Mouse (Mus musculus): ENCODE results near the gene Plekhg6. TPM values are rescaled to one million over a fixed set of nuclear protein-coding genes. Genes with fewer than 3 reads are reported as not detected.

Plekhg6 gene
- polyA plus RNA-seq, 1 experiment from 2014 or later: 0.32 TPM

DNA sequence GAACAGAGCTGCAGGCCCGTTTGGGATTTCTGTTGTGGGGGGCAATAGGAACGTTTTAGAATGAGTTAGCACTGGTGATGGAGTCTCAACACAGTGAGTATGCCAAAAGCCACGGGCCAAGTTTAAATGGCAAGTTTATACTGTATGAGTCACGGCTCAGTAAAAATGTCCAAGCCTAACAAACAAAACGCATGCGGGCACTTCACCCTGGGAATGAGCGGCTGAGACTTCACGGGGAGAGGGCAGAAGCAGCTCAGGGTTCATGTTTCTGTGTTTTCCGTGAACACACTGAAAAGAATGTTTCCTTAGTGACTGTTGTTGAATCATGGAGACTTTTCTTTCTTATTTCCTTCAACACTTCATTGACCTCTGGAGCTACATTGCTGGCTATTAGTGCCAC, 32.7 kb upstream of the Plekhg6 start:
- no peak for DNase-seq (ENCODE audit: low spot score)
- H3K36me3 ChIP-seq (replicated peaks): no peaks in the 10 kb centered on the region
- H3K27ac ChIP-seq (replicated peaks): no peak overlapping the region
- no peaks in the 10 kb centered on the region for H3K4me1 ChIP-seq
- WGBS: 78% methylated on average over 9 of the region's 9 CpGs
- no peaks in the 10 kb centered on the region for H3K9me3 ChIP-seq
- H3K27me3 ChIP-seq (replicated peaks; ENCODE audit: low read depth, poor library complexity, severe bottlenecking): peaks cover 8% of the 10 kb centered on the region
- no peak overlapping the region for H3K4me3 ChIP-seq

DNA sequence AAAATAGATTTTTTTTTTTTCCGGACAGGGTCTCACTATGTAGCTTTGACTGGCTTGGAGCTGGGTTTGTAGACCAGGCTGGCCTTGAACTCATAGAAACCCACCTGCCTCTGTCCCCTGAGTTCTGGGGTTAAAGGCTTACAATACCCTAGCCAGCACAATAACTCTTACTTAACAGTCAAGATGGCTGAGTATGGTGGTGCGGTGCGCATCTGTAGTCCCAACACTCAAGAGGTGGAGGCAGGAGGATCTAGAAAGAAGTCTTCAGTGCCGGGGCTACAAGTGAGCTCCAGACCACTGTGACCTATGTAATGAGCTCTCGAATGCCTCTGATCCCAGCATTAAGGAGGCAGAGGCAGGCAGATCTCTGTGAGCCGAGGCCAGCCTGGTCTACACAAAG, 31.1 kb upstream of the Plekhg6 start:
- Histone ChIP-seq H3K27ac (replicated peaks) (no peak overlapping the region), H3K36me3 (replicated peaks) (no peaks in the 10 kb centered on the region), H3K9me3 (no peaks in the 10 kb centered on the region), H3K4me1 (no peaks in the 10 kb centered on the region), H3K4me3 (no peak overlapping the region), H3K27me3 (replicated peaks; ENCODE audit: low read depth, poor library complexity, severe bottlenecking) (no peaks in the 10 kb centered on the region)
- WGBS: 91% methylated on average over 6 of the region's 6 CpGs
- DNase-seq (ENCODE audit: low spot score): no peak

GRCm38 (mm10) chr6:125410995-125411547, 30.5 kb upstream of the Plekhg6 start:
- Histone ChIP-seq H3K4me1 (no peaks in the 10 kb centered on the region; the same call in 1 of the 2 replicates), H3K27me3 (replicated peaks; ENCODE audit: low read depth, poor library complexity, severe bottlenecking) (no peaks in the 10 kb centered on the region), H3K36me3 (replicated peaks) (no peaks in the 10 kb centered on the region), H3K27ac (replicated peaks) (no peak overlapping the region), H3K9me3 (no peaks in the 10 kb centered on the region), H3K4me3 (no peak overlapping the region)
- 70% methylated on average over 8 of the region's 8 CpGs for WGBS
- DNase-seq (ENCODE audit: low spot score): no peak

- 77% methylated on average over 11 of the region's 11 CpGs for WGBS
- no peaks in the 10 kb centered on the region for H3K27me3 ChIP-seq (replicated peaks; ENCODE audit: low read depth, poor library complexity, severe bottlenecking)
- H3K36me3 ChIP-seq (replicated peaks): no peaks in the 10 kb centered on the region
- DNase-seq (ENCODE audit: low spot score): no peak
- no peak overlapping the region for H3K27ac ChIP-seq (replicated peaks)
- H3K9me3 ChIP-seq: no peaks in the 10 kb centered on the region
- no peak overlapping the region for H3K4me3 ChIP-seq
- no peaks in the 10 kb centered on the region; the same call in 1 of the 2 replicates for H3K4me1 ChIP-seq
Measured at GRCm38 (mm10) chr6:125410551-125410950, 30.0 kb upstream of the Plekhg6 start.

GRCm38 (mm10) chr6:125407657-125408056, 27.1 kb upstream of the Plekhg6 start:
- H3K4me3 ChIP-seq: no peak overlapping the region
- no peaks in the 10 kb centered on the region for H3K36me3 ChIP-seq (replicated peaks)
- 93% methylated on average over 10 of the region's 10 CpGs for WGBS
- no peak for DNase-seq (ENCODE audit: low spot score)
- no peak overlapping the region for H3K27ac ChIP-seq (replicated peaks)
- no peaks in the 10 kb centered on the region; the same call in 1 of the 2 replicates for H3K4me1 ChIP-seq
- no peaks in the 10 kb centered on the region for H3K27me3 ChIP-seq (replicated peaks; ENCODE audit: low read depth, poor library complexity, severe bottlenecking)
- no peaks in the 10 kb centered on the region for H3K9me3 ChIP-seq

DNA sequence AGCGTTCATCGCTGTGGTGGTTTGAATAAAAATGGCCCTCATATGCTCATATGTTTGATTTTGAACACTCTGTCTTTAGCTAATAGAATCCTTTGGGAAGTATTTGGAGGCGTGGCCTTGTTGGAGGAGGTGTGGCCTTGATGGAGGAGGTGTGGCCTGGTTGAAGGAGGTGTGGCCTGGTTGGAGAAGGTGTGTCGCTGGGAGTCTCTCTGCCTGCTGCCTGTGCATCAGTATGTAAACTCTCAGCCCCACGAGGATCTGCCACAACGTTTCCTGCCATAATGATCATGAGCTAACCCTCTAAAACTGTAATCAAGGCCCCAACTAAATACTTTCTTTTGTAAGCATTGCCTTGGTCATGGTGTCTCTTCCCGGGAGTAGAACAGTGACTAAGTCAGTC, 26.6 kb upstream of the Plekhg6 start:
- no peak for DNase-seq (ENCODE audit: low spot score)
- 84% methylated on average over 7 of the region's 7 CpGs for WGBS
- no peaks in the 10 kb centered on the region for H3K36me3 ChIP-seq (replicated peaks)
- no peaks in the 10 kb centered on the region for H3K27me3 ChIP-seq (replicated peaks; ENCODE audit: low read depth, poor library complexity, severe bottlenecking)
- no peaks in the 10 kb centered on the region; the same call in 1 of the 2 replicates for H3K4me1 ChIP-seq
- H3K27ac ChIP-seq (replicated peaks): no peak overlapping the region
- H3K4me3 ChIP-seq: no peak overlapping the region
- H3K9me3 ChIP-seq: no peaks in the 10 kb centered on the region

DNA sequence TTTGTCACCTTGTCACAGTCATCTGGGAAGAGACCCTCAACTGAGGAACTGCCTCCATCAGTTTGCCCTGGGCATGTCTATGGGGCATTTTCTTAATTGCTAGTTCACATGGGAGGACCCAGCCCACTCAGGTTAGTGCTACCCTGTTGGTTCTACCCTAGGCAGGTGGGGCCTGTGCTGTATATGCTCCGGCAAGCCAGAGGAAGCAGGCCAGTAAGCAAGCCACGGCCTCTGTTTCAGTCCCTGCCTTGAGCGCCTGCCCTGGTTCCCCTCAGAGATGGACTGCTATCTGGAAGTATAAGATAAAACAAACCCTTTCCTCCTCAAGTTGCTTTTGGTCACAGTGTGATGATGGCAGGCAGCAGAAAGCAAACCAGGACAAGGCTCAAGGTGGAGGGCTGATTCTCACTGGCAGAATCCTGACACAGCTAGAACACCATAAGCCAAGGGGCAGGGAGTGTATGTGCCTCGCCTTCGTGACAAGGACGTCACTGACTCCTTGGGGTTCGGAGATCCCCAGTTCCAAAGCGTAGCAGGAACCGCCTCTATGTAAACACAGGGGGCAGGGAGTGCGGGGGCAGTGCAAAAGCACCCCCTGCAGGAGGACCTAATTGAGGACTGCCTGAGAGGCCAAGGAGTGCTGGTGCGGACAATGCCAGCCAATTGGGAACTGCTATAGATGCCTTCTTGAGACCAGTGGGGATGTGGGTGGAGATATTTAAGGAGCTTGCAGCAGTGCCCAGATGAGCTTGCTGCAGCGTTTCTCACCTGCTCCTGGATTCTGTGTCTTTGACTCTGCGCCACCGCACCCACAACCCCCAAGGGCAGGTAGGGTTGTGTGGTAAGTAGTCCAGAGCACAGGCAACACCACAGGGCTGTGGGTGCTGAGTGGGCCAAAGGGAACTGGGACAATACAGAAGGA, 25.1 kb upstream of the Plekhg6 start:
- WGBS: 58% methylated on average over 14 of the region's 14 CpGs
- Histone ChIP-seq H3K27me3 (replicated peaks; ENCODE audit: low read depth, poor library complexity, severe bottlenecking) (no peaks in the 10 kb centered on the region), H3K9me3 (no peaks in the 10 kb centered on the region), H3K4me3 (no peak overlapping the region), H3K4me1 (no peaks in the 10 kb centered on the region; the same call in 1 of the 2 replicates), H3K36me3 (replicated peaks) (no peaks in the 10 kb centered on the region), H3K27ac (replicated peaks) (no peak overlapping the region)
- DNase-seq (ENCODE audit: low spot score): no peak

GRCm38 (mm10) chr6:125389853-125390252, 9.3 kb upstream of the Plekhg6 start:
- Histone ChIP-seq H3K4me1 (peaks cover 5% of the 10 kb centered on the region; the same call in 1 of the 2 replicates), H3K9me3 (no peaks in the 10 kb centered on the region), H3K36me3 (replicated peaks) (no peaks in the 10 kb centered on the region), H3K27ac (replicated peaks) (no peak overlapping the region), H3K4me3 (no peak overlapping the region), H3K27me3 (replicated peaks; ENCODE audit: low read depth, poor library complexity, severe bottlenecking) (no peaks in the 10 kb centered on the region; the same call in 1 of the 2 replicates)
- DNase-seq (ENCODE audit: low spot score): no peak
- 84% methylated on average over 5 of the region's 5 CpGs for WGBS

GRCm38 (mm10) chr6:125386080-125386479, 5.5 kb upstream of the Plekhg6 start:
- H3K27ac ChIP-seq (replicated peaks): no peak overlapping the region
- 74% methylated on average over 6 of the region's 6 CpGs for WGBS

DNA sequence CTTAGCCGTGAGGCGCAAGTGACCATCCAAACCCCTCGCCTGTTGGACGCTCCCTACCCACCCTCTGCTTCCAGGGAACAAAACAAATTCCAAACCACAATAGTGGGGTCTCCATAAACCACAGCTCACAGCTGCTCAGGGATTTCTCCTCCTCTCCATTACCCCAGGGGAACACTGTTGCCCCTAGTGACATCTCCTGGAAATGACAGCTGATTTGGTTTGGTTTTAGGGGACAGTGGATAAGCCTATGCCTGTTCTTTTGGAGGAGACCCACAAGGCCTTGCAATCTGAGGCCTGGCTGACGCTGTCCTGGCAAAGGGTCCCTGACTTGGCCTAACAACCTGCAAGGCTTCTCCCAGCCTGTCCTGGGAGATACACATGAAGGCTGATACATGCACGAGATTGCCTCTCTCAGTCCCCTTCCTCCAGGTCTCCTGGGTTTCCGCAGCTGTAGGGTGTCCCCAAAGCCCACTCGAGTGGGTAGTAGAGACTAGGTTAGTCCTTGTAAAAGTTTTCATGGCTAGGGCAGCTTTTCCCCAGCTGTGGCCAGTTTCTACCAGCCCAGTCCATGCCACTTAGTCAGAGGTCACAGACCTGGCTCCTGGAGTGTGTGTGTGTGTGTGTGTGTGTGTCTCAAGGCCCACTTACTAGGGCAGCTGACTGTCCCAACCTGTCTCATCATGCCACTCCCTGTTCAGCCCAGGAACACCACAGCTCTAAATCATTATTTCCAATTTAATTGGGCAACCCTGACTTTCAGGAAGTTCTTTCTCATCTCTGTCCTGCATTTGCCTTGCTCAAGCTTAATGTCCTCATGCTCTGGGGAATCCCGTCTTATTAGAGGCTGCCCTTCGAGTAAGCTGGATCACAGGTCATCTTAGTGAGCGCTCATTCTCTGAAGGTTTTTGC, 4.7 kb upstream of the Plekhg6 start:
- H3K27me3 ChIP-seq (replicated peaks; ENCODE audit: low read depth, poor library complexity, severe bottlenecking): peaks cover 32% of the 10 kb centered on the region
- H3K4me3 ChIP-seq: no peak overlapping the region
- DNase-seq (ENCODE audit: low spot score): no peak
- H3K4me1 ChIP-seq: peaks cover 12% of the 10 kb centered on the region
- H3K36me3 ChIP-seq (replicated peaks): no peaks in the 10 kb centered on the region
- H3K9me3 ChIP-seq: no peaks in the 10 kb centered on the region
- H3K27ac ChIP-seq (replicated peaks): no peak overlapping the region
- WGBS: 66% methylated on average over 11 of the region's 11 CpGs

More at GRCm38 (mm10) chr6:125386080-125386479, 5.5 kb upstream of the Plekhg6 start:
- no peak overlapping the region for H3K4me3 ChIP-seq
- peaks cover 24% of the 10 kb centered on the region for H3K27me3 ChIP-seq (replicated peaks; ENCODE audit: low read depth, poor library complexity, severe bottlenecking)
- H3K4me1 ChIP-seq: peaks cover 8% of the 10 kb centered on the region; the same call in 1 of the 2 replicates
- H3K9me3 ChIP-seq: no peaks in the 10 kb centered on the region
- DNase-seq (ENCODE audit: low spot score): no peak
- H3K36me3 ChIP-seq (replicated peaks): no peaks in the 10 kb centered on the region

- WGBS: 60% methylated on average over 2 of the region's 2 CpGs
- no peak overlapping the region for H3K4me3 ChIP-seq
- H3K4me1 ChIP-seq: peaks cover 39% of the 10 kb centered on the region
- no peak overlapping the region for H3K27ac ChIP-seq (replicated peaks)
- no peak for DNase-seq (ENCODE audit: low spot score)
- H3K36me3 ChIP-seq (replicated peaks): no peaks in the 10 kb centered on the region
- peaks cover 64% of the 10 kb centered on the region for H3K27me3 ChIP-seq (replicated peaks; ENCODE audit: low read depth, poor library complexity, severe bottlenecking)
- no peaks in the 10 kb centered on the region for H3K9me3 ChIP-seq
Measured at GRCm38 (mm10) chr6:125382024-125382423, 1.4 kb upstream of the Plekhg6 start.

DNA sequence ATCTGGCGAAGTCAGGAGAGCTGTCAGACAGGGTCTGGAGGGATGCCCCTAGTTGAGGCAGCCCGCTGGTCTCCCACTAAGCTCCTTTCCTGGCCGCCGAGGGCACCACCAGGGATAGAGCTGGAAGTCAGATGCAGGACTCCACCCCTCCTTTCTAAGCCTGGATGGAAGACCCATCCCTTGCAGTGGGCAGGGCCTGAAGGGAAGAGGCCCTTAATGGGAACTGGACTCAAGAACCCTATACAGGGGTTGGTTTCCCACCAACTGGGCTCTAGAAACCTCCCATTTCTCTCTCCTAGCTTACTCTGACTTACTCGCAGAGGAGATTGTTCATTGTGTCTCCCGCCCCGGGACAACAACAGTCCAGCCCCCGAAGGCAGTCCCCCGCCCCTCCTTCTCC, 812 bp downstream of the Plekhg6 start:
- Histone ChIP-seq H3K4me3 (peak overlapping the region; percentile 54), H3K27me3 (replicated peaks; ENCODE audit: low read depth, poor library complexity, severe bottlenecking) (peaks cover 84% of the 10 kb centered on the region), H3K27ac (replicated peaks) (no peak overlapping the region), H3K4me1 (peaks cover 36% of the 10 kb centered on the region), H3K9me3 (no peaks in the 10 kb centered on the region), H3K36me3 (replicated peaks) (no peaks in the 10 kb centered on the region)
- WGBS: 3% methylated on average over 9 of the region's 9 CpGs
- no peak for DNase-seq (ENCODE audit: low spot score)

Measured in embryonic facial prominence, embryonic 10.5 days (tissue).